Mouse (Mus musculus) small intestine, adult 2 months (tissue): Measurements from ENCODE around the gene Il2rb.

Experiments
- CTCF ChIP-seq: fragments of 200-500 bp; IDR thresholded peaks from 2 replicates; pipeline ENCODE4 v1.5.1; 2012; ENCODE audit warnings: low read depth, mild to moderate bottlenecking, control low read depth, inconsistent platforms, low read length, moderate library complexity, mixed read lengths; ENCODE audit not compliant: insufficient replicate concordance, insufficient read length; ENCODE audit errors: extremely low read depth
- POLR2A ChIP-seq: fragments of 200-500 bp; IDR thresholded peaks from 2 replicates; pipeline ENCODE4 v1.6.1; 2012; ENCODE audit warnings: low read depth, mild to moderate bottlenecking, control low read depth, inconsistent platforms, low read length, moderate library complexity

GRCm38 (mm10) chr15:78491301-78491700 is 3.8 kb downstream of the Il2rb start:
- TF ChIP-seq CTCF (no peak), POLR2A (no peak)
